Mouse (Mus musculus): Measurements from ENCODE around the gene Coq3.

The Coq3 gene

DNA sequence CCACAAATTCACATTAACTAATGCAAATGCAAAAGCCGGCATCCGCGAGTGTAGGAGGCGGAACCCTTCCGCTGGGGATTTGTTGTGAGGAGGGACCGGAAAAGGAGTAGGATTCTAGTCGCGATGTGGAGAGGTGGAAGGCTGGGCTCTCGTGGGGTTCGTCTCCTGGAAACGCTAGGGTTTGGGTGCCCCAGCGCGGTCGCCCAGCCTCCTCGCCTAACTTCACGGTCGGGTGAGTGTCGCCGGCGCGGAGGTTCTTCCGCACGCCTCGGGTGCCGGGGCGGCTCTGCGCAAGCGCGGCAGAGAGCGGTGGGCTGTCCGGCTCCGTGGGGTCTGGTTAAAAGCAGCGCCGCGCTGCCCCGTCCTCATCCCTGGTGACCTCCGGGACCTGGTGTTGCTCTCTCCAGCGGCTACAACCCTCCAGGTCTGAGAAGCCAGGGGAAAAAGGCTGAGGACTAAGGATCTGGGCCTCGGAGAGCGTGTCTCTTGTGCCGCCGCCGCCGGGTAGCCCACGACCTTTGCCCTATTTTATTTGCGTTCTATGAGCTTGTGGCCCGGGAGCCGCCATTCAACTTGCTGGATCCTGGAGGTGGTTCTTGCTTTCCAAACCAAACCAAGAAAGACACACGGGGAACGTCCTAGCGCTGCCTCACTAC is at the start of gene Coq3:
TSS of gene Coq3 (plus strand) at position 109 of the 656 bp plus-strand sequence.
- in situ Hi-C loops (cut with MboI, MseI): no loop called here

DNA sequence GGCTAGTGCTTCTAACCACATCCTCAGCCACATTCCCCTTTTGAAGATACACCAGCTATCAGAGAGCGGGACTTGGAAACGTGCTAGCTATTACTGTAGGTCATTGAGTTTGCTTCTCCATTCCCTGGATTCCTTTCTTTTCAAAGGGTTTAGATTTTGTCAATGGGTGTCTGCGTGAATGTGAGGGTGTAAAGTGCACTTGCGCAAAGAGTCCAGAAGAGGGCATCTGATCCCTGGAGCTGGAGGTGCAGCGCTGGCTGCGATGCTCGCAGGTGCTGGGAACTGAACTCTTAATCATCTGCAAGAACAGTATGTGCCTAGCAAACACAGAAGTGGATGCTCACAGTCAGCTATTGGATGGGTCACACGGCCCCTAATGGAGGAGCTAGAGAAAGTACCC is 46.6 kb upstream of the Coq3 start:
- in situ Hi-C loops (cut with MboI, MseI): no loop called here

DNA sequence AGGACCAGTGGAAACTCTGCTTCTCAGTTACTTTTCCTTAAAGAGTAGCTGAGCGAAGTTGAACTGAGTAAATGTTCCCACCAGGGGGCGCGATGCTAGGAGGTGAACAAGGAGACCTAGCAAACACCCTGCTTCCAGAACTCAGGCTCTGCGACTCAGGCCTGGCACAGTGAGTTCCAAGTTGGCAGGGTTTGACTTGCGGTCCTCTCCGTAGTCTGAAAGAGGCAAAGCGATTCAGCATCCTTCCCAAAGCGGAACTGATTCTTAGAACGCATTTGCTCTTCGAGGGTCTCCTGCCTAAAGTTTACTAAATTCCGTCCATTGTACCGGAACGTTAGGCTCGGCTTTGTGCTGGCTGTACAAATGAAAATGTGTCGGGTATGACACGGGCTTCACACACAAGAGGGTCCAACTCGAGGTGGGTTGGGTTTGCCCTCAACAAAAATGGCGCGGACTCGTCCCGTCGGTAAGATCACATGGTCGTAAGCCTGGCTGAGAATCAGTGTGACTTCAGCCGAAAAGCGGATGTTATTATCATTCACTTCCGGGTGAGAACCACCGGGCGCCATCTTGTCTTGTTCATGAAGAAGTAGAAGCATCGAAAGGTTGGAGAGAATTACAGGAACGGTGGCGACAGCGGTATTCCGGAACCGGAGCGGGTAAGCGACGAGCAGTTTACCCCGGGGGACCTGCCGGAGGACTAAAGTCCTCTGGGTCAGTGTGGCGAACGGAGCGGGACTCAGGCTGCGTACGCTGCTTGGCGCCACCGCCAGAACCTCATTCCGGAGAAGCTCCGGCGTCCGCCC is 31.8 kb upstream of the Coq3 start, which contains the start of gene Pnisr:
TSS of gene Pnisr (plus strand) at position 103 of the 806 bp plus-strand sequence.
- in situ Hi-C loops (cut with MboI, MseI): no loop called here

GRCm38 (mm10) chr4:21848287-21848630 is 31.2 kb upstream of the Coq3 start:
- in situ Hi-C loops (cut with MboI, MseI): no loop called here

GRCm38 (mm10) chr4:21857481-21857880 is 22.0 kb upstream of the Coq3 start:
- in situ Hi-C loops (cut with MboI, MseI): no loop called here

GRCm38 (mm10) chr4:21865226-21865625 is 14.2 kb upstream of the Coq3 start:
- in situ Hi-C loops (cut with MboI, MseI): no loop called here

GRCm38 (mm10) chr4:21878776-21879175 is 697 bp upstream of the Coq3 start:
- in situ Hi-C loops (cut with MboI, MseI): no loop called here

DNA sequence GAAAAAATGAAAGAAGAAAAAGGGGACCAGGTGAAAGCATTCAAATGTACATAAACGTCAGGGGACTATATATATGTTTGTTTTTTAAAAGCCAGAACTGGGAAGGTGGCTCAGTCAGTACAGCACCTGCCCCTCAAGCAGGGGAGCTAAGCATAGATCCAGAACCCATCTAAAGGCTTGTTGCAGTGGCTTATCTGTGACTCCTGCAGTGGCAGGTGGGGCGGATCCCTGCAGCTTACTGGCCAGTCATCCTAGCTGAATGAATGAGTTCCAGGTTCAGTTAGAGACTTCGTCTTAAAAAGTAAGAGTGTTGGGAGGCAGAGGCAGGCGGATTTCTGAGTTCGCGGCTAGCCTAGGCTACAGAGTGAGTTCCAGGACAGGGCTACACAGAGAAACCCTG is 3.3 kb downstream of the Coq3 start:
- in situ Hi-C loops (cut with MboI, MseI): no loop called here

- in situ Hi-C loops (cut with MboI, MseI): no loop called here
These were observed 6.4 kb downstream of the Coq3 start for GRCm38 (mm10) chr4:21885831-21886230.

- in situ Hi-C loops (cut with MboI, MseI): no loop called here
These were observed 51.7 kb downstream of the Coq3 start, which contains the start of gene Faxc for GRCm38 (mm10) chr4:21930971-21931771. Gene Faxc (plus strand): TSS chr4:21931329.

- in situ Hi-C loops (cut with MboI, MseI): no loop called here
These were observed 52.5 kb downstream of the Coq3 start for GRCm38 (mm10) chr4:21931772-21932630.

- in situ Hi-C loops (cut with MboI, MseI): no loop called here
These were observed 55.9 kb downstream of the Coq3 start for GRCm38 (mm10) chr4:21935378-21935777.

- in situ Hi-C loops (cut with MboI, MseI): no loop called here
These were observed 57.0 kb downstream of the Coq3 start for GRCm38 (mm10) chr4:21936424-21936823.

DNA sequence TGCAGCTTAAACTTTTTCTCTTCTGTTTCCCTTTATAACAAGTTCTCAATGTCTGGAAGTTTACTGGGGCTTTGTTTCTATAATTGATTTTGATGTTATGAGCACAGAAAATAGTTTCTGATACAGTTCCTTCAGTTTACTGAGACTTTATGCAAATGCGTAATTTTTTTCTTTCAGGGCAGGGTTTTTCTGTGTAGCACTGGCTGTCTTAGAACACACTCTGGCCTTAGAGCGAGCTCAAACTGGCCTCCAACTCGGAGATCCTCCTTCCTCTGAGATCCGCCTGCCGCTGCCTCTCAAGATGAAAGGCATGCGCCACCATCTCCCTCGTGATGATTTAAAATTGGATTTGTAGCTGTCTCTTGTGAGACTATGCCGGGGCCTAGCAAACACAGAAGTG is 58.4 kb downstream of the Coq3 start:
- in situ Hi-C loops (cut with MboI, MseI): no loop called here

DNA sequence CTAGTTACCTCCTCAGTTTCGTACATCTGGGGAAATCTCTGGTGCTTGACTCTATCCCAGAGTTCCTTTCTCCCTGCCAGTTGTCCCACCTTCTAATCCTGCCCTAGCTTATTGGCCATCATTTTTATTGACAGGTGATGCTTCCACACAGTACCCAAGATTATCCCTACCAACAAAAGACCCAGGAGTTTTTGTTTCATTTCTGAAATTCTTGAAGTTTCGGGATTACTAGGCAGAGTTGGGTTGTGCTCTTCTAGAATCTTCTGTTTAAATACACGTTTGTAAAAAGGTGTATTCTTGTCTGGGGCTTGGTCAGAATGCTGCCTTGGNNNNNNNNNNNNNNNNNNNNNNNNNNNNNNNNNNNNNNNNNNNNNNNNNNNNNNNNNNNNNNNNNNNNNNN is 65.2 kb downstream of the Coq3 start:
- in situ Hi-C loops (cut with MboI, MseI): no loop called here

DNA sequence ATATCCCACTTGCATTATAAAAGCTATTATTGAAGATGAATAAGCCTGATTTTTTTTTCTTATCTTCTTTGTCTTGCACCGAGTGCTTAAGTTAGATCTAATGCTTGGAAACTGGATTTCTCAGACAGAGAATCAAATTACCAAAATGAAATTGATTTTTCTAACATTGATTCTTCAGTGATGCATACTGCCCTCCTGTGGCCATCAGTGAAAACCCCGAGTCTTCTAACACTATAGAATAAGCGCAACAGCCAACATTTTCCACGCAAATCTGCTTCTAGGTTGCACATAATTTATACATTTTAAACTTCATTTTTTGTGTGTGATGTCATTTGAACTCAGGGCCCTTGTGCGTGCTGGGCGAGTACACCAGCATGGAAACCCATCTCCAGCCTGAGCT is 72.0 kb downstream of the Coq3 start:
- in situ Hi-C loops (cut with MboI, MseI): no loop called here

- in situ Hi-C loops (cut with MboI, MseI): no loop called here
These were observed 72.8 kb downstream of the Coq3 start for GRCm38 (mm10) chr4:21952255-21952654.

GRCm38 (mm10) chr4:21957570-21958321 is 78.3 kb downstream of the Coq3 start:
- in situ Hi-C loops (cut with MboI, MseI): no loop called here

Measured in T-helper 2 cell (primary cell).